ENCODE assay signal across 8 mouse cellular contexts in the genomic region with DNA sequence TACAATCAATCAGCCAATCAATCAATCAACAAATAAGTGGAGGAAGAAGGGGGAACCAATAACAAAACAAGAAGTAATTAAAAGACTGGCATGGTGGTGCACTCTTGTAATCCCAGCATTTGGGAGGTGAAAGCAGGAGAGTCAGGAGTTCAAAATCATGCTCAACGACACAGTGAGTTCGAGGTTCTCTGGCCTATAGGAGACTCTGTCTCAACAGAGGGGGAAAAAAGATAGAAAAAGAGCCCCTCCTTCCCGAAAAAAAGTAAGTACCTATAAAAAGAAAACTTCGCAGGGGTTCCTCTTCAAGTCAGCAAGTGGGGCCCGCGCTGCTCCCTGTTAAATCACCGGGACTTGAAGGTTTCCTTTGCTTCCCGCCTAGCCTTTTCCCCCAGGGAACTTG. TPM values are rescaled to one million over a fixed set of nuclear protein-coding genes. Genes with fewer than 3 reads are reported as not detected.
A peak's percentile ranks its signal among the peaks of the same experiment; 100 is the strongest.
DNase-seq lines count a peak whose midpoint lies in the region; ATAC-seq and TF ChIP-seq lines count a peak whose summit lies in the region.

A gene (plus strand): TSS at position 136 of the 400 bp plus-strand sequence.
A gene (minus strand): TSS at position 347 of the 400 bp plus-strand sequence.

- CTCF ChIA-PET in Patski (lab: Charles Lee), result no interaction called here

- DNase-seq in heart, adult 2 months, result no peak
- DNase-seq in heart, adult 9 months (ENCODE audit: low spot score in 2 of 2), result no peak
- no peak for DNase-seq in Patski (ENCODE audit: low read depth, low spot score)
- no peak for DNase-seq in hindbrain, embryonic 14.5 days (ENCODE audit: low spot score)
- DNase-seq in liver, postnatal 0 days, result no peak
- no peak for DNase-seq in urinary bladder, postnatal 36 days (ENCODE audit: low spot score in 2 of 2)
- DNase-seq in kidney, postnatal 25 days, result no peak

- no peak for TF ChIP-seq POLR2A in heart, adult 2 months (IDR thresholded peaks at IDR 0.05; ENCODE audit: insufficient read depth, low read depth, low read length)

- POLR2A ChIA-PET in Patski (lab: Charles Lee), result no interaction called here

- intact Hi-C loops in heart, adult 2 months (cut with DNase I), result loop anchor here (5.0 kb wide), 1 partner anchor 34 kb away; no protein-coding TSS in a partner anchor

- no peak for ATAC-seq in Patski
- ATAC-seq in forebrain, embryonic 16.5 days, result peak; percentile 6; the same call in 1 of the 2 replicates
- ATAC-seq in hindbrain, embryonic 14.5 days (ENCODE audit: low FRiP score), result peak; percentile 8; the same call in 1 of the 2 replicates
- ATAC-seq in liver, postnatal 0 days, result peak; percentile 18

- no peaks in the 10 kb centered on the region; the same call in 1 of the 2 replicates for H3K9me3 ChIP-seq in forebrain, embryonic 16.5 days (ENCODE audit: control insufficient read depth, low read length)
- no peaks in the 10 kb centered on the region for H3K9me3 ChIP-seq in hindbrain, embryonic 14.5 days (ENCODE audit: control insufficient read depth, low read length)
- no peaks in the 10 kb centered on the region for H3K9me3 ChIP-seq in liver, postnatal 0 days (ENCODE audit: low read length)

- H3K4me2 ChIP-seq in forebrain, embryonic 16.5 days (ENCODE audit: low read length), result peak within 1 kb of the TSS; percentile 58
- peak within 1 kb of the TSS; percentile 62 for H3K4me2 ChIP-seq in hindbrain, embryonic 14.5 days (replicated peaks)
- peak within 1 kb of the TSS; percentile 73 for H3K4me2 ChIP-seq in liver, postnatal 0 days (ENCODE audit: low read depth, low read length)

- TF ChIP-seq CTCF in heart, adult 2 months (IDR thresholded peaks at IDR 0.05), result no peak
- TF ChIP-seq CTCF in Patski (IDR thresholded peaks at IDR 0.05), result no peak
- TF ChIP-seq CTCF in liver, postnatal 0 days (IDR thresholded peaks at IDR 0.05; ENCODE audit: low read depth), result no peak

- peak within 1 kb of the TSS; percentile 84 for H3K9ac ChIP-seq in heart, adult 2 months (ENCODE audit: low read depth, low read length)
- H3K9ac ChIP-seq in forebrain, embryonic 16.5 days (replicated peaks; ENCODE audit: low read depth, low read length), result peak within 1 kb of the TSS; percentile 69
- H3K9ac ChIP-seq in hindbrain, embryonic 14.5 days, result peak within 1 kb of the TSS; percentile 77
- H3K9ac ChIP-seq in liver, postnatal 0 days (replicated peaks), result peak within 1 kb of the TSS; percentile 96

- H3K27me3 ChIP-seq in heart, adult 2 months (ENCODE audit: control insufficient read depth, insufficient read depth, low read length), result no peaks in the 10 kb centered on the region
- H3K27me3 ChIP-seq in Patski, result no peaks in the 10 kb centered on the region
- H3K27me3 ChIP-seq in forebrain, embryonic 16.5 days (replicated peaks; ENCODE audit: control insufficient read depth, insufficient read depth, low read length), result no peaks in the 10 kb centered on the region
- no peaks in the 10 kb centered on the region for H3K27me3 ChIP-seq in hindbrain, embryonic 14.5 days (ENCODE audit: control insufficient read depth, insufficient read depth, low read length)
- no peaks in the 10 kb centered on the region for H3K27me3 ChIP-seq in liver, postnatal 0 days (ENCODE audit: insufficient read depth, low read length)

- TF ChIP-seq EP300 in heart, adult 2 months (IDR thresholded peaks at IDR 0.05; ENCODE audit: insufficient read depth, low read depth, low read length), result no peak
- no peak for TF ChIP-seq EP300 in liver, postnatal 0 days (IDR thresholded peaks at IDR 0.05; ENCODE audit: low read depth)

- H3K27ac ChIP-seq in heart, adult 2 months, result peak within 1 kb of the TSS; percentile 81
- H3K27ac ChIP-seq in forebrain, embryonic 16.5 days (ENCODE audit: low read length), result peak within 1 kb of the TSS; percentile 51
- H3K27ac ChIP-seq in hindbrain, embryonic 14.5 days, result peak within 1 kb of the TSS; percentile 72
- peak within 1 kb of the TSS; percentile 74 for H3K27ac ChIP-seq in liver, postnatal 0 days (ENCODE audit: low read depth)

- no peaks in the 10 kb centered on the region for H3K36me3 ChIP-seq in heart, adult 2 months (ENCODE audit: control insufficient read depth, insufficient read depth, low read length)
- H3K36me3 ChIP-seq in forebrain, embryonic 16.5 days (ENCODE audit: control insufficient read depth, insufficient read depth), result no peaks in the 10 kb centered on the region
- no peaks in the 10 kb centered on the region; the same call in 1 of the 2 replicates for H3K36me3 ChIP-seq in hindbrain, embryonic 14.5 days (replicated peaks; ENCODE audit: control insufficient read depth, insufficient read depth)
- no peaks in the 10 kb centered on the region for H3K36me3 ChIP-seq in liver, postnatal 0 days (replicated peaks; ENCODE audit: insufficient read depth, low read length)

- WGBS in heart, adult 2 months, result 9% methylated on average over 8 of the region's 8 CpGs
- 26% methylated on average over 8 of the region's 8 CpGs for WGBS in forebrain, embryonic 16.5 days
- WGBS in hindbrain, embryonic 14.5 days, result 31% methylated on average over 8 of the region's 8 CpGs
- 13% methylated on average over 8 of the region's 8 CpGs for WGBS in liver, postnatal 0 days (ENCODE audit: insufficient replicate concordance)

- no peaks in the 10 kb centered on the region for H3K79me2 ChIP-seq in heart, adult 2 months (replicated peaks; ENCODE audit: control insufficient read depth, insufficient read depth, low read length)

- H3K4me3 ChIP-seq in heart, adult 2 months, result peak within 1 kb of the TSS; percentile 78
- H3K4me3 ChIP-seq in forebrain, embryonic 16.5 days (replicated peaks; ENCODE audit: low read length), result peak within 1 kb of the TSS; percentile 71
- peak within 1 kb of the TSS; percentile 63 for H3K4me3 ChIP-seq in hindbrain, embryonic 14.5 days (replicated peaks; ENCODE audit: low read length)
- peak within 1 kb of the TSS; percentile 86 for H3K4me3 ChIP-seq in liver, postnatal 0 days (ENCODE audit: low read depth, low read length)

- H3K4me1 ChIP-seq in heart, adult 2 months (ENCODE audit: control insufficient read depth, insufficient read depth, low read length), result peaks cover 2% of the 10 kb centered on the region; the same call in 1 of the 2 replicates
- H3K4me1 ChIP-seq in forebrain, embryonic 16.5 days (replicated peaks; ENCODE audit: control insufficient read depth, insufficient read depth, low read length), result peaks cover 5% of the 10 kb centered on the region
- peaks cover 6% of the 10 kb centered on the region for H3K4me1 ChIP-seq in hindbrain, embryonic 14.5 days (replicated peaks; ENCODE audit: control insufficient read depth, insufficient read depth, low read length)
- peaks cover 3% of the 10 kb centered on the region; the same call in 1 of the 2 replicates for H3K4me1 ChIP-seq in liver, postnatal 0 days (ENCODE audit: insufficient read depth)

- in situ Hi-C loops in Patski (cut with MboI; ENCODE audit: low pct_unique_long_range_greater_than_20kb), result no loop called here

RNA-seq across cellular contexts. Expression of the first gene that starts in this region (rescaled TPM):
- total RNA-seq in heart, adult 2 months (2021), result 10 to 100 TPM; 62.6 to 76.5 TPM
- polyA plus RNA-seq in heart, adult 2 months (2012; rRNA removed), result 39.4 and 65.7 TPM in 2 replicates
- 89.0 TPM for polyA plus RNA-seq in Patski (2021)
- polyA plus RNA-seq in forebrain, embryonic 16.5 days (2015; fragmentation: Nextera tagmentation; extraction: Ambion mirVana), result 109 and 112 TPM in 2 replicates
- 132 and 134 TPM in 2 replicates for polyA plus RNA-seq in hindbrain, embryonic 14.5 days (2014; fragmentation: Nextera tagmentation; extraction: Ambion mirVana)
- polyA plus RNA-seq in liver, postnatal 0 days (2015; fragmentation: Nextera tagmentation; extraction: Ambion mirVana), result 92.5 and 94.9 TPM in 2 replicates

RNA-seq across cellular contexts. Expression of the second gene that starts in this region (rescaled TPM):
- 10 to 100 TPM; 15.7 to 17.4 TPM for total RNA-seq in heart, adult 2 months (2021)
- polyA plus RNA-seq in heart, adult 2 months (2012; rRNA removed), result 7.4 and 9.7 TPM in 2 replicates
- 29.8 TPM for polyA plus RNA-seq in Patski (2021)
- 25.2 and 30.8 TPM in 2 replicates for polyA plus RNA-seq in forebrain, embryonic 16.5 days (2015; fragmentation: Nextera tagmentation; extraction: Ambion mirVana)
- 24.6 and 25.3 TPM in 2 replicates for polyA plus RNA-seq in hindbrain, embryonic 14.5 days (2014; fragmentation: Nextera tagmentation; extraction: Ambion mirVana)
- polyA plus RNA-seq in liver, postnatal 0 days (2015; fragmentation: Nextera tagmentation; extraction: Ambion mirVana), result 9.2 TPM in 2 replicates
